Mouse (Mus musculus) left cerebral cortex, adult 8-10 months (tissue): ENCODE results near the gene Pcare. TPM values are rescaled to one million over a fixed set of nuclear protein-coding genes. Genes with fewer than 3 reads are reported as not detected.
"Not testable (repeated sequence)": the region's sequence is repeated elsewhere in the genome, so short reads cannot be mapped to it uniquely, and the experiment has no call there.

Experiments
- DNase-seq, 2 experiments: peaks; one replicate each; pipeline ENCODE4 v3.0.0; 2022; ENCODE audit warnings: low spot score in 2 of 2
- total RNA-seq, 4 experiments: library from RNA; stranded (reverse); gene quantifications; 2 replicates each; pipeline ENCODE4 v1.2.4; 2022

The Pcare gene
- total RNA-seq, result under 1 TPM; 0.26 to 0.51 (median 0.33) TPM

DNA sequence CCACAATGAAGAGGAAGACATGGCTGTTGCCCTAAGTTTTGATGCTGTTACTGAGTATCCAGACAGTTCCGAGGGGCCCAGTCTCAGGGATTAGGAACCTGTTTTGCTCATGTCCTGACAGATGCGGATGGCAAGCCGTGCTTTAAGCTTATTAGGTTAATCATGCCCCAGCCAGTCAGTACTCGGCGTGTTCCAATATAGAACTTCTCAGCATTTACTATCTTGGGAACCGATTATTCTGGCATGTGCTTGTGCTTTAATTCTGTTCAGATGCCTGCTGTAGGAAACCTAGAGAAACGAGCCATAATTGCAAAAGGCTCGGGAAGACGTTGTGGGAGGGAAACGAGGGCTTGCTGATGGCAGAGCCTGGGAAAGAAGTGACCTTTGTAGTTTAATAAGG, at the start of gene Pcare:
TSS of gene Pcare (minus strand) at position 64 of the 400 bp plus-strand sequence.
- no peak for DNase-seq

DNA sequence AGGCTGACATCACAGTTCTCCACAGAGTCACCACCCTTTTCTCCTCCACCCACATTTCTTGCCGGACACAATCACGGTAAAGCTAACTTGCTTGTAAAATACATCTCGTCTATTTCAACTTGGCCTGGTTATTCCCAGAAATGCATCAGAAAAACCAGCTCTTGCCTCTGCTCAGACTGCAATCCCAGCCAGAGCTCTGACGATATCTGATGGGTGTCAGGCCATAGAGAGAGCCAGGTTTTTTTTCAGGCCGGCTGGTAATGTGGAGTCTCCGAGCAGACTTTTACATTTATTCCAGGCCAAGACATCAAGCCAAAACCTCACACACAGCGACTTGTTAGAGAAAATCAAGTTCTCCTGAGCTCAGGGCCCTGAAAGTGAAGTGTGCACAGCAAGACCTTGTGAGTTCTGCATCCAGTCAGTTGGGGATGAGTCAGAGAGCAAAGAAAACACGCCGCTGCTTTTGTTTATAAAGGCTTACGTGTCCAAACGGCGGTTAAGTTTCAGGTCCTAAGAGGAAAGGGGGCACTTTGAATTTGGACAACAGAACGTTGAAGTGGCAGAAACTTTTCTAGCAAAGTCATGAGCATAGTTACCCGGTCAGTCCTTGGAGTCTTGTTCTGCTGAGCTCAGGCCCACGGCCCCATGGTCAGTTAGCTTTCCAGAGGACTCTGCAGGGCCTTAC, 43.0 kb upstream of the Pcare start:
- DNase-seq, result no peak

DNA sequence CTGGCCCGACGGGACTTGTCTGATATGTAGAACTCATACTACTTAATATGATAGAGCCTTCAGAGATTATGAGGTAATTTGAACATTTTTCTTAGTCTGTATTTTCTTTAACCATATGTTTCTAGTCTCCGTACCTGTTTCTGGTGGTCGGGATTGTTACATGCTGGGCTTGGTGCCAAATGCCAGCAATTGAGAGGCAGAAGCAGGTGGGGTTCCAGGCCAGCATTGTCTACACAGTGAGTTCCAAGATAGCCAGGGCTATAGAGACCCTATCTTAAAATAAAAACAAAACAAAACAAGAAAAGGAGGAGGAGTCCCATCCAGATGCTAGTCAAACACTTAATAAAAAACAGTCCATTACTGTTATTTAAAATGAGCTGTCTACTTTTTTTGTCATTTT, 38.9 kb upstream of the Pcare start:
- no peak for DNase-seq

DNA sequence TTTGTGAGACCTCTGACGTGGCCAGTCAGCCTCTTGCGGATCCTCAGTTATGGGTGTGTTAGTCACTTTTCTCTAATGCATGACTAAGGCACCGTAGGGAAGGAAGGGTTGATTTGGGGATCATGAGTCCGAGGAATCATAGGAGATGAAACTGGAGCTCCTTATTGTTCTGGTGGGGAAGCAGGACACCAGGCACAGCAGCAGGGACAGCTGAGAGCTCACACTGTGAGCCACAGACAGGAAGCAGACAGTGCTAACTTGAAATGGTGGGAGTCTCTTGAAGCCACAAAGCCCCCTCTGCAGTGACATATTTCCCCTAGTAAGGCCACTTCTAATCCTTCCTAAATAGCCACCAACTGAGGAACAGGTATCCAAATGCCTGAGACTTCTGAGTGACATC, 38.4 kb upstream of the Pcare start:
- no peak for DNase-seq

DNA sequence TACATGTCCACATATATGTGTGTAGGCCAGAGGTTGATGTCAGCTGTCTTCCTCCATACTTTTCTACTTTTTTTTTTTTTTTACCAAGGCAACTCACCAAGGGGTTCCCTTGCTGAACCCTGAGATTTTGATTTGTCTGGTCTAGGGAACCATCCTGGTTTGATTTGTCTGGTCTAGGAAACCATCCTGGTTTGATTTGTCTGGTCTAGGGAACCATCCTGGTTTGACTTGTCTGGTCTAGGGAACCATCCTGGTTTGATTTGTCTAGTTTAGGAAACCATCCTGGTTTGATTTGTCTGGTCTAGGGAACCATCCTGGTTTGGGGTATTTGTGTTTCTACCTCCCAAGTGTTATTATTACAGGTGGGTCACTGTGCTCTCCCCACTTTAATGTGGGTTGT, 33.8 kb upstream of the Pcare start:
- DNase-seq, result no peak

DNA sequence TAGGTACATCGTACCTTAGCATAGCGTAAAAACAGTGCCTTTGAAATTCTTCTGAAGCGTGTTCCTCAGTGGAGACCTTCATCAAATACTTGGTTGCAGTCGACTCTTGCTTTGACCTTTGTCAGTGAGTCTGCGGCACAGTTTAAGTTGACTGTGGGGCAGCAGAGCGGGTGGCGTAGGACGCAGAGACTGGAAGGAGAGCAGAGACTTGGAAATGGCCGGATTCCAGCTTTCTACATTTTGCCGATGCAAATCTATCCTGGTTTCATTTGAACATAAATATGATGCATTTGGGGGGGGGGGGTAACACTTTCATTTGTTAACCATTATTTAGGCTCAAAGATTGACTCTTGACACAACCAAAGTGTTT, 30.7 kb upstream of the Pcare start:
- DNase-seq, result no peak

DNA sequence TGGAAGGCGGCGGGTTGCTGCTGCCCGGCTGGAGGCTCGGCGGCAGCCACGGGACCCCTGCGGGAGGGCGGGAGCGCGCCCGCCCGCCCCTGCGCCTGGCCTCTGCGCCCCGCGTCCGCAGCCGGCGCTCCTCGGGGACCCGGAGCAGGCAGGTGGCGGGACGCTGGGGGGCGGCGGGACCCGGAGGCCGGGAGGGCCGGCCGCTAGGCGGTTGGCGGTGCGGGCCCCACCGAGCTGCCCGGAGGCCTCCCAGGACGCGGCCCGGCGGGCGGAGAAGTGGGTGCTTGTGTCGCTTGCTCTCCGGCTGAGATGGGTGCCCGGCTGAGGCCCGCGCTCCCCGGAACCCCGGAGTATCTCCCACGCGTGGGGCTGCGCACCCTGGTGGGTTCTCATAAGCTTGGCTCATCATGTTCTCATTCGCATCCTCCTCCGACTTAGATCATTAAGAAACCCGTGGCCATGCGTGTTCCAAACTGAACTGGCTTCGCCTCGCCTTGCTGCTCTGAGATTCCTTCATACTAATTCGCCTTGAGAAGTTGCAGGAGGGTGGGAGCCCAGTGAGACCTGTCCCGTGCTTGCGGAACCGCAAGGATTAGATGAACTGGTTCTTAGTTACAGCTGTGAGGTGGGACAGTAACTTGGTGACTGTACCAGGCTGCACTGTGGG, 30.1 kb upstream of the Pcare start:
- peak; percentile 31 to 49 for DNase-seq

DNA sequence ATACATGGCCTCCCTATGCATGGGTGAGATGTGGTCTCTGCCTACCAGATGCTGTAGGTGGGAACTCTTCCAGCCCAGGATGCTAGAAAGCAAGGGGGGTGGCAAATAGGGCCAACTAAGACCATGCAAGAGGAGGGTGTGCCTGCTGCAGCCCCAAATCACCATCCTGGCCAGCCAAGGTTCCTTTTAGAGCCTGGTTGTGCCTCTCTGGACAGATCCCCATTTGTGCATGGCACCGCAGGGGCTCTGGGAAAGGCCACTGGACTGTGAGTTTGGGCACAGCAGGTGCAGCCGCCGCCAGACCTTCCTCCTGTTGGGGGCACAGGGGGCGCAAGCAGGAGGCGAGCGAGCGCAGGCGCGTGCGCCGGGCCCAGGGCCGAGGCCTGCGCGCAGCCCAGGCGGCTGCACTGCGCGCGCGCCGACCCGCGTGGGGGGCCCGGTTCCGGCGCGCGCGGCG, 29.6 kb upstream of the Pcare start:
- DNase-seq, result no peak

DNA sequence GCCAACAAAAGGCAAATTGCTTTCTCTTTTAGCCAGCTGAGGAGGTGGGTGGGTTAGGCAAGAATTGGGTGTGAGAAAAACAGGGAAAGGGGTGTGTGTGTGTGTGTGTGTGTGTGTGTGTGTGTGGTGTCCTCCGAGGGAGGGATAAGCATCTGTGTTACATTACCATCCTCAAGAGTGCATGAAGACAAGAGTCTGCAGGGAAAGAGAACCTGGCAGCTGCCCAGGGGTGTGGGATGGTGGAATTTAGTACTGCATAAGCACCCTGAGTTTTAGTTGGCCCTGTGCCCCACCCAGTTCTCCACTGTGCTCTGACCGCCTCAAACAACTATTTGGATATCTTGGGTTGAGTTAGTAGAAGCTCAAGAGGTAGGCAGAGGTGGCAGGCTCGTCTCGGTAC, 28.3 kb upstream of the Pcare start:
- peak; percentile 61 to 91 for DNase-seq

DNA sequence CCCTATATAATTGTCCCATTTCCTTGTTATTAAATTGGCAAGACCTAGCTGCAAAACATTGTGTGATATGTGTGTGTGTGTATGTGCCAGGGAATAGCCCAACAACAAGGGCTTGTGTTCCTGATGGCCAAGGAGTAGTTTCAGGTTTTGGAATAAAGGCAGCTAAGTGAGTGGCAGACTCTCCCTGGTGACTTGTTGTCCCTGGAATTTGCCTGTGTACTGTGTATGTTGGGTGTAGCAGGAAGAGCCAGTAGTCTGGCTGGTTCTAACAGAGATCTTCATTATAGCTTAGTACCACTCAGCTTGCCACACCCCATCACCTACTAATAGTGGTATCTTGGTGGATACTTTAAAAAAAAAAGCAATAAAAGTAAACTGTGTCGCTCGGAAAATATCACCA, 27.8 kb upstream of the Pcare start:
- no peak for DNase-seq

DNA sequence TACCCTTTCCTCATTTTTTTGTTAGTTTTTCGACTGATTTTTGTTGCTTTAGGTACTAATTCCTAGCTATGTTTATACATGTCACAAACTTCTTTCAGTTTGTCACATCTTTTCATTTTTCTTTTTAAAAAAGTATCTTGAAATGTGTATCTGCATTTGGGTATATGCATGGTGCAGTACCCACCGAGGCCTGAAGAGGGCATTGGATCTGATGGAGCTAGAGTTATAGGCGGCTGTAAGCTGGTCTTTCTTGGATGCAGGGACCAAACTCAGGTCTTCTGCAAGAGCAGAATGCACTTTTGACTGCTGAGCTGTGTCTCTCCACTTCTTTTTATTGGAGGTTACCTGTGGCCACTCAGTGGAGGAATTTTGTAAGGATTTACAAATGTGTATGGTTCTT, 26.0 kb upstream of the Pcare start:
- no peak for DNase-seq

DNA sequence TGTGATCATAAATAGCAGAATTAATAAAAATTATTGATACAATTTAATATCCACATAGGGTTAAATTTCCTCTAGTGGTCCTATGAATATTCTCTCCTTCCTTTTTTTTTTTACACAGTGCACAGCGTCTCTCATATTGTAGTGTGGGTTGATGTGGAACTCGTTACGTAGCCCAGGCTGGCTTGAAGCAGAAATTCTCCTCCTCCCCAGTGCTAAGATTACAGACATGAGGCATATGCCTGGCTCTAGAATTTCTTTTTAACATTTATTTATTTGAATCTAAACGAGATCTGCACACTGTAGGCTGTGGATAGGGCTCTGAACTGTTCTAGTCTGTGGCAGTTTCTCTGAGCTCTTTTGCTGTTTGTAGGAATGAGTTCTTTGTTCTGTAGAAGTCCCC, 22.6 kb upstream of the Pcare start:
- no peak for DNase-seq

DNA sequence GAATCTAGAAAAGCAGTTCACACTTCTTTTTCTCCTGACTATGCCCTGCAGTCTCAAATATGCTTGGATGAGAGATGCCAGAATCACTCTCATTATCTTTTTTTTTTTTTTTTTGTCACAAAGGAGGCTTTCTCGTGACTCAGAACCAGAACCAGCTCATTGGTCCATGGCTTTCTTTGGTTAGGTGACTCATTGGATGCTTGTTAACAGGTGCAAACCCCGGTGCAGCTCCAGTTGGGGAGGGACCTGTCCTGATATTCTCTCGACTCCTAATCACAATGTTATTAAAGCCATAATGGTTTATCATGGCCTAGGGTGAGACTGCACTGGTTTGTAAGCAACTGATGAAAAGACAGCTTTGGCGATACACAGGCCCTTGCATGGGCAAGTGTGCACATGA, 21.5 kb upstream of the Pcare start:
- DNase-seq, result no peak

DNA sequence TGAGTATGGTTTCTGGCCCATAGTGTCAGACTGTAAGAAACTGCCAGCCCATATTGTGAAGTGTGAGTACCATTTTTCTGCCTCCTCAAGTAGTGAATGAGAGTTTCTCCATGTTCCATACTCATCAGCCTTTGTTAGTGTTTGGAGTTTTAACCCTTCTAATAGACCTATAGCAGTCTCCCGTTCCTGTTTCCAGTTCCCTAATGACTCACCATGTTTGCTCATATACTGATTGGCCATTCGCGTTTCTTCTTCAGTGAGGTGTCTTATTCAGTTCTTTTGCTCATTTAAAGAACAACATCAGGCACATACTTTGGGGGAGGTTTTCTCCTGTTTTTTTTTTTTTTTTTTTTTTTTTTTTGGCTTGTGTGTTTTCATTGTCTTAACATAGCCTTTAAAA, 18.0 kb upstream of the Pcare start:
- no peak for DNase-seq

DNA sequence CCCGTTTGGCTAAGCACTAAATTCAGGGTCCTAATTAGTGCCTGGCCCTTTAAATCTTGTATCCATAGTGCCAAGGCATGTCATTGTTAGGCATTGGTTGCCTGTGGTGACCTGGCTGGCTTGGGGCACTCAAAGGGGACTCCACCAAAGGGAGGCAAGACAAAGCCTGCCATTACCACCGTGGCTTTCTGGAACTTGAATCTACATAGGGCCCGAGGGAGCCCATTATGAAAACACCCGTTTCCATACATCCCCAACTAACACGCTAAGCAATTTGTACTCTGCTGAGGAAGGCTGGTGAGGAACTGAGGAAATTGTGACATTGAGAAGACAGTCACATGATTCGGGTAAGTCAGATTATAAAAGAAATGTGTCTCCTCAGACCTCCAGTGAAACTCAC, 16.9 kb upstream of the Pcare start:
- DNase-seq, result no peak

DNA sequence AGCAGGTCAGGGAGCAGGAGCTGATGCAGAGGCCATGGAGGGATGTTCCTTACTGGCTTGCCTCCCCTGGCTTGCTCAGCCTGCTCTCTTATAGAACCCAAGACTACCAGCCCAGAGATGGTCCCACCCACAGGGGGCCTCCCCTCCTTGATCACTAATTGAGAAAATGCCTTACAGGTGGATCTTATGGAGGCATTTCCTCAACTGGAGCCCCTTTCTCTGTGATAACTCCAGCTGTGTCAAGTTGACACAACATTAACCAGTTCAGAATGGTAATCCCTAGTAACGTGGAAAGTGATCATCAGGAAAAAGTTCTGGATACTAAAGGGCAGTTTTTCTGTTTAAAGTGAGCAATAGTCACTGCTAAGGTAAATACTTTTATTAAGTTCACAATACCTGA, 15.5 kb upstream of the Pcare start, which contains the start of gene Clip4:
TSS of gene Clip4 (plus strand) at position 301 of the 400 bp plus-strand sequence.
- not testable (repeated sequence) for DNase-seq

DNA sequence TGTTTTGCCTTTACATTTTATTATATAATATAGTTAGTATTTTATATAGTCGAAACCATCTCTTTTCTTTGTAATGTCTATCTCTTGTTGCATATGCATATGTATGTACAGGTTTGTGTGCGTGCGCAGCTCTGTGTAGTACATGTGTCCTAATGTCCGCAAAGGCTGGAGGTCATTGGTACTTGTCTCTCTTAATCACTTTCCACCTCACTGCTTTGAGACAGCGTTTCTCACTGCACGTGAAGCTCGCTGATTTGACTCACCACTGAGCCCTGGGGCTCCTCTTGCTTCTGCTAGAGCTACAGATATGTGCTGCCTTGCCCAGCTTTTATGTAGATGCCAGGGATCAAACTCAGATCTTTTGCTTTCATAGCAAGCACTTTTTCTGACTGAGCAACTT, 7.8 kb upstream of the Pcare start:
- no peak for DNase-seq

DNA sequence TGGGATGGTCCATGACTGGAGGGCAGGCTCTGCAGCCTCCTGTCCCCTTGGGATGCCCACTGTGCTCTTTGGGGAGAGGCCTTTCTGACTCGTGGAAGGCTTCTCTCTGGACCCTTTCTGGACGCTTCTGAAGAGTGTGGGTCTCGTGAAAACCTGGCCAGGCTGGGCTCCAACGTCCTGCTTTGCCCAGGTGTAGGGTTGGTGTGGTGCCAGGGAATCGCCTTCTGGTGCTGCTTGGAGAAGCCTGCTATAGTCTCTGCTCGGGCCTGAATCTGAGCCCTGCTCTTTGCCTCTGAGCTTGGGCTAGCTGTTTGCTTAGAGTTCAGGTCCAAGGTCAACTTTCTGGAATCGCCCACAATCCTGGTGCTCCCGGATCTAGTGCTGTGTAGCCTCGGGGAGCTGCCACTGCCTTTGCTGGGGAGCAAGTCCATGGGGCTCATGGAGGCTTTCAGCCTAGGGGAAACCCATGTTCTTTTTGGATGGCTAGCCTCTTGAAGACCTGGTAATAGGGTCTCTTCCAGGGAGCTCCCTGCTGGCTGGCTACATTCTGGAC, 3.0 kb downstream of the Pcare start:
- no peak for DNase-seq

DNA sequence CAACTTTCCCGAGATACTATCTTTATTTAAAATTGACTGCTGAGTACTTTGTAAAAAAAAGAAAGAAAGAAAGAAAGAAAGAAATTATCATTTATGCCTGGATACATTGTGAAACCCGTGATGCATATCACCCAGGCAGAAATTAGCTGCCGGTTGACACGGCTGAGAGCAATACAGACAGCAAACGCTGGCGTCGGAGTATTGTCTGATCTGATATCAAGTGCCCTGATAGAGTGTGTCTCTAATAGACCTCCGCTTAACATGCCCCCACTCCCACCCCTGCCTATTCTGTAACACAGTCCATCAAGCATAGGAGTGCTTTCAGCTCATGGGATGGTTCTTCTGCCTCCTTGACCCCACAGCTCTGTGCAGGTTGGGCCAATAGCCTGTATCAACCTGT, 5.1 kb downstream of the Pcare start:
- no peak for DNase-seq

DNA sequence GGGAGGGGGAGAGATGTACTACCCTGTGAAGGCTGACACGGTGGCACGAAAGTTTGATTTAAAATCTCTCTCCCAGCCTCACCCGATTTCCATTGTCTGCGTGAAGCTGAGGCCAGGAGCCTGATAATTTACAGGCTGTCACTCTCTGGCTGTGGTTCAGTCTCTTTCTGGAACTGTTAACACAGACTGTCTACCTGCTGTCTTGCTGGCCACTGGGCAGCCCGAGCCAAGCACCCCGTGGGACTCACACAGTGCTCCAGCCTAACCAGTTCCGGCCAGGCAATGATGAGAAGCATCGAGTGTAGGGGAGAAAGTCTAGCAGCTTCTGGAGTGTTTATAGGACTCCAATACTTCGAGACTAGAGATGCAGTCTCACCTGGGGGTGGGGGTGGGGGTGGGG, 6.6 kb downstream of the Pcare start:
- DNase-seq, result no peak

DNA sequence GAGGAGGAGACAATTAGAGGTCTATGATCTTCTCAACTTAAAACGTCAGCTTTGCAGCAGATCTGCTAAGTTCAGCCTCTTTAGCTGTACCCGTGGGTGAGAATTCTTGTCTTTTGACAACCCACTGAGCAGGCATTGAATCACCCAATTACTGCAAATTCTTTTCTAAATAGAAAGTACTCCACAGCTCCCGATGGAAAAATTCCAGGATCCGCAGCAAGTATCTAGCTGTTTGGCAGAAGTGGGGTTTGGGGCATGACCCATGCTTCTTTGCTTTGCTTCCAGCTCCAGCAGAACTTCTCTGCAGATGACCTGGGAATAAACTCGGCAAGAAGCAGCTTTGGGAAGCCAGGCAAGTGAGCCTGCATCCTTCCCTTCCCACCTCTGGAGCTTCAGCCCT, 9.8 kb downstream of the Pcare start:
- peak; percentile 35 to 44 for DNase-seq

DNA sequence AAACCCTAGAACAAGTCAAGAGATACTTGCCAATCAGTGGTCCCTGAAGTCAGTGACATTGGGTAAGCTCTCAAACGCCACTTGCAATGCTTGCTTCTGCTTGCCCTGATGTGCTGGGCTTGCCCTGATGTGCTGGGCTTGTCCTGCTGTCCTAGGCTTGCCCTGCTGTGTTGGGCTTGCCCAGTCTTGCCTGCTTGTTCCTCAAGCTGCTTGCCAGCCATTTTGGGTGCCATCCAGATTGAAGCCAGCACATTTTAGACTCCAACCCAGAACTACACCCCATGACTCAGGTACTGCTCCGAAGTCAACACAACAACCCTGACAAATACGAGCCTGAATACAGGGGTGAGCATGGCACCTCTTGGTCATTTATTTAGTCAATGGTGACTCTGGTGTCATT, 10.5 kb downstream of the Pcare start:
- DNase-seq, result no peak

DNA sequence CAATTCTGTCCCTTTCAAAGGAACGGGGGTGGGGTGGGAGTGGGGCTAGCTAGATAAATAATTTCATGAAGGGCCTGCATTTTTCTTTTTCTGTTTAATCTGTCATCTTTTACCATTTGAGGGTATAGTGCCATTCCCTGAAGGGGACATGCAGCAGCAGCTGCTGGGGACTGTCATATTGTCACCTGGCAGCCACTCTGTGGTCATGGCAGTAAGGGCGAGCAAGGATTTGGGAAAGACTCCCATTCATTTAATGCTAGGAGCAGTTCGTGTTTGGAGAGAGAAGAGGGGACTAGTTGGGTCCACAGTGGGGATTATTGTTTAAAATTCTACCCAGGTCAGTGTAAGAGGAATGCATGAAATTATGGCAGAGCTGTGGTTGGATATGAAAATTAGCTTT, 16.3 kb downstream of the Pcare start:
- no peak for DNase-seq
